Mouse (Mus musculus) neural tube, embryonic 15.5 days (tissue): ENCODE data around the gene Jmjd1c. TPM values are rescaled to one million over a fixed set of nuclear protein-coding genes. Genes with fewer than 3 reads are reported as not detected.

ENCODE experiments used
- ATAC-seq: fragments of 200-750 bp; cut with Nextera tagmentation; 2 replicates; pipeline ENCODE4 v1.8.0; 2017; ENCODE audit warnings: mild to moderate bottlenecking, moderate TSS enrichment, moderate library complexity; ENCODE audit not compliant: low FRiP score
- H3K27ac ChIP-seq: fragments of 300-500 bp; sonication (generic); replicated peaks from 2 replicates; pipeline ENCODE4 v1.5.1; 2015; ENCODE audit warnings: mild to moderate bottlenecking, inconsistent platforms
- H3K27me3 ChIP-seq: fragments of 300-500 bp; sonication (generic); replicated peaks from 2 replicates; pipeline ENCODE4 v1.6.1; 2015; ENCODE audit warnings: inconsistent platforms
- H3K36me3 ChIP-seq: fragments of 300-500 bp; sonication (generic); 2 replicates; pipeline ENCODE4 v1.6.1; 2015; ENCODE audit warnings: inconsistent platforms
- H3K4me1 ChIP-seq: fragments of 300-500 bp; sonication (generic); 2 replicates; pipeline ENCODE4 v1.6.1; 2015; ENCODE audit warnings: inconsistent platforms
- H3K4me2 ChIP-seq: fragments of 300-500 bp; sonication (generic); 2 replicates; pipeline ENCODE4 v1.6.1; 2015; ENCODE audit warnings: inconsistent platforms, mild to moderate bottlenecking, moderate library complexity
- H3K4me3 ChIP-seq: fragments of 300-500 bp; sonication (generic); replicated peaks from 2 replicates; pipeline ENCODE4 v1.5.1; 2015; ENCODE audit warnings: mild to moderate bottlenecking, inconsistent platforms
- H3K9ac ChIP-seq: fragments of 300-500 bp; sonication (generic); replicated peaks from 2 replicates; pipeline ENCODE4 v1.6.1; 2015; ENCODE audit warnings: mild to moderate bottlenecking, inconsistent platforms
- H3K9me3 ChIP-seq: fragments of 300-500 bp; sonication (generic); replicated peaks from 2 replicates; pipeline ENCODE4 v1.6.1; 2016; ENCODE audit warnings: inconsistent platforms
- WGBS: fragments of 180-500 bp; shearing (Covaris S2); methylation state at CpG from one replicate; pipeline ENCODE4 v1.1.7; 2015; ENCODE audit warnings: mixed read lengths; 5-methylcytosine and 5-hydroxymethylcytosine counted together
- polyA plus RNA-seq: library from polyadenylated mRNA; unstranded; fragments of >200 nt; fragmentation: Nextera tagmentation; extraction: Ambion mirVana; gene quantifications from 2 replicates; pipeline ENCODE4 v1.2.1, GENCODE M21; 2015

Gene Jmjd1c
- polyA plus RNA-seq, 1 experiment from 2014 or later, result 50.7 TPM

DNA sequence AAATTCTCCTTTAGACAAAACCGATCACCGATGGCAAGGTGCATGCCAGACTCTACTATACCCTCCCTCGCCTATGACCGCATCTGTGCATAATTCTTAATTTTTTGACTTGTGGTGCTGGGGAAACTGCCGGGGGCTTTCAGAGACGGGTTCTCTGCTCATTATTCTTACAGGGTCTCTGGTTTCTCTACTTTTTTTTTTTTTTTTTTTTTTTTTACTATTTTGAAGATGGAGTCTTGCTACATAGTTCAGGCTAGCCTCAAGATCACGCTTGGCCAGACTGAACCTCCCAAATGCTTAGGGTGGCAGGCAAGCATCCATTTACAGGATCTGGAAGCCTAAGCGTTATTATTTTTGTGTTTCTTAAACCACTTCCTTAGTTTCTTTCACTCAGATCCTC lies 22.3 kb upstream of the Jmjd1c start:
- H3K9me3 ChIP-seq, result no peaks in the 10 kb centered on the region
- H3K4me3 ChIP-seq, result no peak overlapping the region
- no peak overlapping the region for H3K27ac ChIP-seq
- WGBS, result 96% methylated on average over 8 of the region's 8 CpGs
- H3K9ac ChIP-seq, result no peak overlapping the region
- H3K4me1 ChIP-seq, result peaks cover 10% of the 10 kb centered on the region
- no peaks in the 10 kb centered on the region for H3K27me3 ChIP-seq
- no peak for ATAC-seq
- H3K4me2 ChIP-seq, result no peak overlapping the region
- H3K36me3 ChIP-seq, result no peaks in the 10 kb centered on the region

DNA sequence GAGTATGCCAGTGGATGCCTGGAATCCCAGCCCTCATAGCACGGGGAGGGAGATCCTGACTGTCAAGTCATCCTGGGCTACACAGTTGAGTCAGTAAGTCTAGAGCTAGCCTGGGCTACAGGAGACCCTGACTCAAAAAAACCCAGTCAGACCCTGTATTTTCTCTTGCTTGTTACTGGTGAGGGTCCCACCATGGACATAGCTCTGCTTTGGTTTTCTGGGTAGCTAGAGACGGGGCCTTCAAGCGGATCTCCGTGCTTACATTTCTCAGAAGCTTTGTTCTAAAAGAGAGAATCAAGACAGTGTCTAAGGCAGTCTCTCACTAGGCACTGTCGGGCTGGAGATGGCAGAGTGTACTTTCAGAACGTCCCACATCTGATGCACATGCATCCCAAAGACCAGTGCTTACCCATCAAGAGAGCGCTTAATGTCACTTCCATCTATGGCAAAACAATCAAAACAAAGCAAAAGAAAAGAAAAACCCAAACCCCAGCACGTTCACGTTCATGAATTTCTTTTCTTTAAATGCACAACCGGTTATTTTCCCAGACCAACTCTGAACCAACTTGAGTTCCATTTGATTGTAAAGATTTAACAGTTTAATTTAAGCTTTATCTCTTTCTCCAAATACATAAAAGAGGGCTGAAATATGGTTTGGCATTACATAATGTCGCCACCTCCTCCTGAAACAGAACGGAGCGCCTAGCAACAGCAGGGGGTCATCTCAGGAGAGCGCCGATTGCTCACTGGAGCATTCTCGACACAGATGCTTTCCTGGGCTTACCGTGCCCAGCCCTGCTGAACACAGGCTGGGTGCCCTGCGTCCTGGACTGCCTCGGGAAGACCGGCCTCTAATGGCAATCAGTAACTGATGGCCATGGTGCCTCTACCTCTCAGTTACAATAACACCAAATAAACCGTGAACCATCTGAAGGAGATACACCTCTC lies 19.7 kb upstream of the Jmjd1c start:
- Histone ChIP-seq H3K36me3 (no peaks in the 10 kb centered on the region), H3K9me3 (no peaks in the 10 kb centered on the region), H3K27me3 (no peaks in the 10 kb centered on the region), H3K4me1 (peaks cover 16% of the 10 kb centered on the region), H3K27ac (peak overlapping the region; percentile 20; the same call in 1 of the 2 replicates), H3K4me2 (peak overlapping the region; percentile 7; the same call in 1 of the 2 replicates), H3K9ac (no peak overlapping the region), H3K4me3 (no peak overlapping the region)
- ATAC-seq, result no peak
- WGBS, result 48% methylated on average over 21 of the region's 21 CpGs

GRCm38 (mm10) chr10:67079030-67079429 lies 16.9 kb upstream of the Jmjd1c start:
- WGBS, result 37% methylated on average over 4 of the region's 4 CpGs
- H3K9ac ChIP-seq, result no peak overlapping the region
- H3K4me2 ChIP-seq, result no peak overlapping the region
- H3K27me3 ChIP-seq, result no peaks in the 10 kb centered on the region
- H3K4me1 ChIP-seq, result peaks cover 16% of the 10 kb centered on the region
- H3K27ac ChIP-seq, result 0 out of 2 replicates have a peak overlapping the region, but pooled peaks have one; percentile 45
- no peaks in the 10 kb centered on the region for H3K36me3 ChIP-seq
- H3K4me3 ChIP-seq, result no peak overlapping the region
- no peaks in the 10 kb centered on the region for H3K9me3 ChIP-seq
- ATAC-seq, result no peak

GRCm38 (mm10) chr10:67081206-67082007 lies 14.5 kb upstream of the Jmjd1c start:
- H3K4me3 ChIP-seq, result no peak overlapping the region
- no peak overlapping the region for H3K4me2 ChIP-seq
- H3K27me3 ChIP-seq, result no peaks in the 10 kb centered on the region
- H3K9me3 ChIP-seq, result no peaks in the 10 kb centered on the region
- no peak for ATAC-seq
- WGBS, result 80% methylated on average over 18 of the region's 18 CpGs
- peaks cover 22% of the 10 kb centered on the region for H3K4me1 ChIP-seq
- no peak overlapping the region for H3K9ac ChIP-seq
- H3K36me3 ChIP-seq, result no peaks in the 10 kb centered on the region
- H3K27ac ChIP-seq, result no peak overlapping the region

- Histone ChIP-seq H3K9ac (no peak overlapping the region), H3K9me3 (no peaks in the 10 kb centered on the region), H3K27me3 (no peaks in the 10 kb centered on the region), H3K27ac (no peak overlapping the region), H3K4me2 (no peak overlapping the region), H3K4me3 (no peak overlapping the region), H3K4me1 (peaks cover 20% of the 10 kb centered on the region; the same call in 1 of the 2 replicates), H3K36me3 (no peaks in the 10 kb centered on the region)
- no peak for ATAC-seq
- WGBS, result 81% methylated on average over 4 of the region's 4 CpGs
Observed at GRCm38 (mm10) chr10:67082531-67082930, 13.4 kb upstream of the Jmjd1c start.

DNA sequence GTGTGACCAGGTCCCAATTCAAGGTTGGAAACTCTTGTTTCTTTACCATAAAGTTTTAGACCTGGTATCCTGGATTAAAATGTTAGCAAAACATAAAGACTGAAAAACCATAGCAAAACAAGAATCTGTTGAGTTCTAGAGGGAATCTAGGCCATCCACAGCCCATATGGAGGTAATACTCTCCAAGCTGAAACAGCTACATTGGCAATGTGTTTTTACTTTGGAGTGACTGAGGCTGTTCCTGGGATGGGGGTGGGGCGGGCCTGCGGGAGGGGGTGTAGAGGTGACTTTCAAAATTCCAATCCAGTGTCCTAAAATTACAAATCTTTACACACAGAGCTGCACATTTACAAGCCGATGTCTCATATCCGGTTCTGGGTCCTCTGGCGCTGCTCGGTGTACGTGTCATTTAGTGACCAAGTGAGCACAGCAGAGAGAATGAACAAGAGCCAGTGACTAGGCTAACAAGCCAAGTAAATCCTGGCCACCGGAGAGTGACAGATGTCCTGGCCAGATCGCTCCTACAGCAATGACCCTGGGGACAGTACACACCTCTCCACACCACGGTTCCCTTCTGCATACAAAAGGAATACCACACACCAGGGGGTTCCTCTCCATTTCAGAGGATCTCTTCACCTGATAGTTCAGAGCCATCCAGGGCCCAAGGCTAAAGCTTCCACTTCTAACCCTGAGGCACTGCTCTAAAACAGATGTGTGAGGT lies 12.3 kb upstream of the Jmjd1c start:
- no peaks in the 10 kb centered on the region for H3K27me3 ChIP-seq
- no peak overlapping the region for H3K9ac ChIP-seq
- no peak overlapping the region for H3K27ac ChIP-seq
- H3K4me1 ChIP-seq, result peaks cover 19% of the 10 kb centered on the region; the same call in 1 of the 2 replicates
- no peaks in the 10 kb centered on the region for H3K36me3 ChIP-seq
- WGBS, result 72% methylated on average over 10 of the region's 10 CpGs
- H3K9me3 ChIP-seq, result no peaks in the 10 kb centered on the region
- ATAC-seq, result no peak
- no peak overlapping the region for H3K4me3 ChIP-seq
- no peak overlapping the region for H3K4me2 ChIP-seq

DNA sequence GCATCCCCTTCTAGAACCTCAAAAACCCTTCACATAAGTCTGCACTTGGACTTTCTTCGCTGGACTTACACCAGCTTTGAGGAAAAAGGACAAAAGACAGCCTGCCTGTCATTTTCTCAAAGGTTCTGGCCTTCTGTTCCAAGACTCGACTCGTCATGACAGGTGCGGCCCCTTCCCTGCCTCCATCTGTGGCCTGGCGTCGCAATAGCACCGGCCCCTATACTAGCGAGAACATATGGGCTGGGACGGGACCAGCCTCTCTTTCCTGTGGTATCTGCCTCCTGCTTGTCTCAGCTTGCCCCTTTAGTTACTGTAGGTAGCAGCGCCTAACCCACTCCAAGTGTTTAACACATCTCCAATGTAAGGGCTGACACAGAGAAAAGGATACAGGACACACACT lies 10.8 kb upstream of the Jmjd1c start:
- H3K27me3 ChIP-seq, result no peaks in the 10 kb centered on the region
- no peak overlapping the region for H3K27ac ChIP-seq
- H3K36me3 ChIP-seq, result no peaks in the 10 kb centered on the region
- peaks cover 18% of the 10 kb centered on the region; the same call in 1 of the 2 replicates for H3K4me1 ChIP-seq
- H3K9me3 ChIP-seq, result no peaks in the 10 kb centered on the region
- no peak overlapping the region for H3K4me3 ChIP-seq
- 66% methylated on average over 10 of the region's 10 CpGs for WGBS
- no peak for ATAC-seq
- H3K9ac ChIP-seq, result no peak overlapping the region
- H3K4me2 ChIP-seq, result no peak overlapping the region

- H3K4me2 ChIP-seq, result no peak overlapping the region
- no peaks in the 10 kb centered on the region for H3K36me3 ChIP-seq
- WGBS, result 68% methylated on average over 7 of the region's 7 CpGs
- no peak for ATAC-seq
- no peaks in the 10 kb centered on the region for H3K27me3 ChIP-seq
- no peaks in the 10 kb centered on the region for H3K9me3 ChIP-seq
- H3K4me3 ChIP-seq, result no peak overlapping the region
- peaks cover 18% of the 10 kb centered on the region; the same call in 1 of the 2 replicates for H3K4me1 ChIP-seq
- H3K27ac ChIP-seq, result no peak overlapping the region
- no peak overlapping the region for H3K9ac ChIP-seq
Observed at GRCm38 (mm10) chr10:67085916-67086315, 10.0 kb upstream of the Jmjd1c start.

DNA sequence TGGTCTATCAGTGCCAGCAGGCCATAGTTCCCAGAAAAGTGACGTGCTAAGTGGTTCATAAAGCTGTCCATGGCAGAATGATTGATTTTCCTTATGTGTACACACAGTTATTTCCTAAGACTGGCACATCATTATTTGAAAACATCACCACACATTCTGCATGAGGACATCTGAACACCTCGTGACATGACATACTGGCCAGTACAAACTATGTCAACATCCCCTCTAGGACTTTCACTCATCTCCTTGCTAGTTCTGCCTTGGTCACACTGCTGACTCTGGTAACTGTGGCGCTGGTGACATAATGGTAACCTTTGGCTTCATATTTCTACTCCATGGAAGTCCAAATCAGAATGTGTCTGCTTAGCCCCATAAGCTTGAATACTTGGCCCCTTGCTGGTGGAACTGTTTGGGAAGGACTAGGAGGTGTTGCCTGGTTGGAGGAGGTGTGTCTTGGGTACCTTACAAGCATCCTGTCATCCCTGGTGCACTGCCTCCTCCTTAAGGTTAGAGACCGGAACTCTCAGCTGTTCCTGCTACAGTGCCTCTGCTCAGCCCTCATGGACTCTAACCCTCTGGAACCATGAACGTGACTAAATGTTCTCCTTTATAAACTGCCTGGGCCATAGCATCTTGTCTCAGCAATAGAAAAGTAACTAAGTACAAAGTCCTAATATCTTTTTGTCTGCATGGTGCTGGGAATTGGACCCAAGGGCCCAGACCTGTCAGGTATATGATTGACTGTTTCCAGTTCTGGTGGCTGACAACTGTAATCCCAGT lies 8.3 kb upstream of the Jmjd1c start:
- H3K4me3 ChIP-seq, result no peak overlapping the region
- H3K4me2 ChIP-seq, result no peak overlapping the region
- WGBS, result 85% methylated on average over 5 of the region's 5 CpGs
- no peaks in the 10 kb centered on the region for H3K36me3 ChIP-seq
- H3K27me3 ChIP-seq, result no peaks in the 10 kb centered on the region
- no peaks in the 10 kb centered on the region for H3K9me3 ChIP-seq
- ATAC-seq, result no peak
- no peak overlapping the region for H3K27ac ChIP-seq
- no peak overlapping the region for H3K9ac ChIP-seq
- H3K4me1 ChIP-seq, result peaks cover 18% of the 10 kb centered on the region; the same call in 1 of the 2 replicates

GRCm38 (mm10) chr10:67090611-67091010 lies 5.3 kb upstream of the Jmjd1c start:
- Histone ChIP-seq H3K4me3 (no peak overlapping the region), H3K36me3 (no peaks in the 10 kb centered on the region), H3K4me1 (peaks cover 22% of the 10 kb centered on the region; the same call in 1 of the 2 replicates), H3K27ac (no peak overlapping the region), H3K4me2 (no peak overlapping the region), H3K9ac (no peak overlapping the region), H3K27me3 (no peaks in the 10 kb centered on the region), H3K9me3 (no peaks in the 10 kb centered on the region)
- WGBS, result 97% methylated on average over 4 of the region's 4 CpGs
- ATAC-seq, result no peak
